Mouse (Mus musculus) myocyte (in vitro differentiated cells): ENCODE results near the gene P2rx6. TPM values are rescaled to one million over a fixed set of nuclear protein-coding genes. Genes with fewer than 3 reads are reported as not detected.
"Not testable (repeated sequence)": the region's sequence is repeated elsewhere in the genome, so short reads cannot be mapped to it uniquely, and the experiment has no call there.

Experiments
- H3K27me3 ChIP-seq: one replicate; pipeline ENCODE4 v1.6.1; 2011; ENCODE audit not compliant: control insufficient read depth, insufficient read depth, insufficient read length
- H3K36me3 ChIP-seq: one replicate; pipeline ENCODE4 v1.6.1; 2011; ENCODE audit not compliant: control insufficient read depth, insufficient read depth
- H3K4me2 ChIP-seq: one replicate; pipeline ENCODE4 v1.6.1; 2011; ENCODE audit warnings: low read depth, control low read depth
- H3K4me3 ChIP-seq: one replicate; pipeline ENCODE4 v1.5.1; 2011; ENCODE audit warnings: mild to moderate bottlenecking, control low read depth, moderate library complexity
- H3K79me2 ChIP-seq: one replicate; pipeline ENCODE4 v1.6.1; 2011; ENCODE audit not compliant: control insufficient read depth, insufficient read depth
- H3ac ChIP-seq: one replicate; pipeline ENCODE4 v1.6.1; 2011; ENCODE audit not compliant: control insufficient read depth, insufficient read length
- CEBPB ChIP-seq: IDR thresholded peaks from 2 replicates; pipeline ENCODE4 v1.6.1; 2011; ENCODE audit warnings: mild to moderate bottlenecking, moderate library complexity; ENCODE audit not compliant: poor library complexity, insufficient read depth, severe bottlenecking
- E2F4 ChIP-seq: IDR thresholded peaks from one replicate; pipeline ENCODE4 v1.6.1; 2011; ENCODE audit warnings: mild to moderate bottlenecking, control low read depth, moderate library complexity; ENCODE audit not compliant: insufficient read depth
- MAX ChIP-seq: IDR thresholded peaks from one replicate; pipeline ENCODE4 v1.6.1; 2011; ENCODE audit warnings: low read depth, mild to moderate bottlenecking, control low read depth
- MYOD1 ChIP-seq, 3 experiments: IDR thresholded peaks; one replicate each; pipeline ENCODE4 v1.6.1; 2011; ENCODE audit warnings: control low read depth in 2 of 3, low read depth in 2 of 3, mild to moderate bottlenecking in 2 of 3, moderate library complexity in 1 of 3; ENCODE audit not compliant: insufficient read length in 2 of 3, control insufficient read depth in 1 of 3
- MYOG ChIP-seq, 3 experiments: IDR thresholded peaks; one replicate each; pipeline ENCODE4 v1.6.1; 2011; ENCODE audit warnings: control low read depth in 2 of 3, low read depth in 2 of 3, mild to moderate bottlenecking in 2 of 3; ENCODE audit not compliant: insufficient read length in 2 of 3, control insufficient read depth in 1 of 3, insufficient read depth in 1 of 3
- POLR2A ChIP-seq: IDR thresholded peaks from one replicate; pipeline ENCODE4 v1.6.1; 2011; ENCODE audit warnings: low read depth, mild to moderate bottlenecking, control low read depth, moderate library complexity; ENCODE audit not compliant: insufficient read length
- POLR2AphosphoS2 ChIP-seq: IDR thresholded peaks from one replicate; pipeline ENCODE4 v1.6.1; 2011; ENCODE audit warnings: low read depth, control low read depth; ENCODE audit not compliant: insufficient read length
- REST ChIP-seq: IDR thresholded peaks from one replicate; pipeline ENCODE4 v1.6.1; 2011; ENCODE audit warnings: mild to moderate bottlenecking, control low read depth, moderate library complexity; ENCODE audit not compliant: insufficient read depth, insufficient read length
- SRF ChIP-seq: IDR thresholded peaks from one replicate; pipeline ENCODE4 v1.6.1; 2011; ENCODE audit warnings: low read depth; ENCODE audit not compliant: control insufficient read depth, insufficient read length
- TCF12 ChIP-seq: IDR thresholded peaks from one replicate; pipeline ENCODE4 v1.6.1; 2011; ENCODE audit warnings: mild to moderate bottlenecking, control low read depth; ENCODE audit not compliant: poor library complexity, insufficient read depth, severe bottlenecking
- TCF3 ChIP-seq: IDR thresholded peaks from one replicate; pipeline ENCODE4 v1.6.1; 2011; ENCODE audit warnings: low read depth, control low read depth; ENCODE audit not compliant: insufficient read length
- USF1 ChIP-seq: IDR thresholded peaks from one replicate; pipeline ENCODE4 v1.6.1; 2011; ENCODE audit warnings: low read depth, mild to moderate bottlenecking, control low read depth, moderate library complexity
- polyA plus RNA-seq: library from polyadenylated mRNA; unstranded; fragments of >200 nt; fragmentation: generic; extraction: Trizol; gene quantifications from one replicate; pipeline ENCODE4 v1.2.1, GENCODE M21; 2012; ENCODE audit warnings: missing spikeins

The P2rx6 gene
- polyA plus RNA-seq, 1 experiment = 3.3 TPM

GRCm38 (mm10) chr16:17532676-17533329 lies 28.9 kb upstream of the P2rx6 start:
- Histone ChIP-seq H3K4me2 (no peak overlapping the region), H3K36me3 (peaks cover 3% of the 10 kb centered on the region), H3K79me2 (no peaks in the 10 kb centered on the region), H3ac (no peak overlapping the region), H3K4me3 (no peak overlapping the region), H3K27me3 (no peaks in the 10 kb centered on the region)
- TF ChIP-seq MAX (no peak), POLR2AphosphoS2 (no peak), REST (no peak), MYOG (IDR thresholded peaks at IDR 0.05; ENCODE audit: control insufficient read depth in 1 of 3, insufficient read depth in 1 of 3, insufficient read length in 2 of 3, low read depth in 2 of 3) (no peak), TCF12 (no peak), MYOD1 (IDR thresholded peaks at IDR 0.05; ENCODE audit: control insufficient read depth in 1 of 3, insufficient read length in 2 of 3, low read depth in 2 of 3) (no peak), SRF (no peak), TCF3 (no peak), USF1 (no peak), CEBPB (no peak), POLR2A (no peak), E2F4 (no peak)

GRCm38 (mm10) chr16:17536584-17536983 lies 25.1 kb upstream of the P2rx6 start:
- H3K4me2 ChIP-seq = no peak overlapping the region
- no peak overlapping the region for H3ac ChIP-seq
- TF ChIP-seq TCF12 (no peak), TCF3 (no peak), MYOD1 (IDR thresholded peaks at IDR 0.05; ENCODE audit: control insufficient read depth in 1 of 3, insufficient read length in 2 of 3, low read depth in 2 of 3) (no peak)
- no peaks in the 10 kb centered on the region for H3K27me3 ChIP-seq
- no peaks in the 10 kb centered on the region for H3K79me2 ChIP-seq
- H3K36me3 ChIP-seq = no peaks in the 10 kb centered on the region
- no peak overlapping the region for H3K4me3 ChIP-seq

DNA sequence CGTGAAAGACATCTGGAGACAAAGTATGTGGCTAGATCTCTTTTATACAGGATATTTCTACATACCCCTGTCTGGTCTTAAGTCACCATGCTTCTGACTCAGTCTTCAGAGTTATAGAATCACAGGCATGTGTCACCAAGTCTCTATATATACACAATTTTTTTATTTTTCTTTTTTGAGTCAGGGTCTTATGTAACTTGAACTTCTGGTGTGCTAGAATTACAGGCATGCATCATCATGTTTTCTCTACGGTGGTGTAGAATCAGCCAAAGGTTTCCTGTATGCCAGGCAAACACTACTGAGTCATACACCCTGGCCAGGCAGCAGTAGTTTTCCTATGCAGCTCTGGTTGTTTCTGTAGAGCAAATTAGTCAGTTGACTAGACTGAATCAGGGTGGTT lies 19.1 kb upstream of the P2rx6 start:
- no peak overlapping the region for H3ac ChIP-seq
- H3K27me3 ChIP-seq = no peaks in the 10 kb centered on the region
- no peaks in the 10 kb centered on the region for H3K36me3 ChIP-seq
- TF ChIP-seq POLR2A (no peak), MAX (no peak), REST (no peak), CEBPB (no peak), MYOG (IDR thresholded peaks at IDR 0.05; ENCODE audit: control insufficient read depth in 1 of 3, insufficient read depth in 1 of 3, insufficient read length in 2 of 3, low read depth in 2 of 3) (no peak), POLR2AphosphoS2 (no peak), E2F4 (no peak), USF1 (no peak), MYOD1 (IDR thresholded peaks at IDR 0.05; ENCODE audit: control insufficient read depth in 1 of 3, insufficient read length in 2 of 3, low read depth in 2 of 3) (no peak), TCF12 (no peak), TCF3 (no peak), SRF (no peak)
- peak overlapping the region; percentile 34 for H3K4me2 ChIP-seq
- no peaks in the 10 kb centered on the region for H3K79me2 ChIP-seq
- no peak overlapping the region for H3K4me3 ChIP-seq

GRCm38 (mm10) chr16:17552837-17553236 lies 8.8 kb upstream of the P2rx6 start:
- Histone ChIP-seq H3K27me3 (no peaks in the 10 kb centered on the region), H3ac (no peak overlapping the region), H3K4me2 (no peak overlapping the region), H3K4me3 (no peak overlapping the region), H3K36me3 (no peaks in the 10 kb centered on the region), H3K79me2 (no peaks in the 10 kb centered on the region)
- no peak for TF ChIP-seq REST
- no peak for TF ChIP-seq MYOG (IDR thresholded peaks at IDR 0.05; ENCODE audit: control insufficient read depth in 1 of 3, insufficient read depth in 1 of 3, insufficient read length in 2 of 3, low read depth in 2 of 3)
- no peak for TF ChIP-seq USF1
- TF ChIP-seq SRF = no peak
- TF ChIP-seq TCF12 = no peak
- no peak for TF ChIP-seq POLR2AphosphoS2
- no peak for TF ChIP-seq CEBPB
- no peak for TF ChIP-seq E2F4
- TF ChIP-seq POLR2A = no peak
- no peak for TF ChIP-seq MAX
- no peak for TF ChIP-seq MYOD1 (IDR thresholded peaks at IDR 0.05; ENCODE audit: control insufficient read depth in 1 of 3, insufficient read length in 2 of 3, low read depth in 2 of 3)
- TF ChIP-seq TCF3 = no peak

- peak overlapping the region; percentile 6 for H3K4me2 ChIP-seq
- H3ac ChIP-seq = no peak overlapping the region
- TF ChIP-seq E2F4 (no peak), USF1 (no peak), CEBPB (no peak), REST (no peak), MYOG (IDR thresholded peaks at IDR 0.05; ENCODE audit: control insufficient read depth in 1 of 3, insufficient read depth in 1 of 3, insufficient read length in 2 of 3, low read depth in 2 of 3) (no peak), POLR2AphosphoS2 (no peak), MAX (no peak), SRF (no peak), TCF3 (no peak), POLR2A (no peak), TCF12 (no peak), MYOD1 (IDR thresholded peaks at IDR 0.05; ENCODE audit: control insufficient read depth in 1 of 3, insufficient read length in 2 of 3, low read depth in 2 of 3) (no peak)
- H3K4me3 ChIP-seq = no peak overlapping the region
- no peaks in the 10 kb centered on the region for H3K27me3 ChIP-seq
- H3K36me3 ChIP-seq = no peaks in the 10 kb centered on the region
- no peaks in the 10 kb centered on the region for H3K79me2 ChIP-seq
Observed at GRCm38 (mm10) chr16:17553910-17554685, 7.6 kb upstream of the P2rx6 start.

GRCm38 (mm10) chr16:17554702-17555101 lies 7.0 kb upstream of the P2rx6 start:
- not testable (repeated sequence) for H3K36me3 ChIP-seq, H3K4me3 ChIP-seq, H3K79me2 ChIP-seq, H3K27me3 ChIP-seq, H3ac ChIP-seq, H3K4me2 ChIP-seq
